Mouse (Mus musculus) mouse trophoblast stem cell (cell line): ENCODE data around the gene Gba2.

Experiments used
- in situ Hi-C, 2 experiments: fragments of 300-500 bp; cut with MseI, MboI; formaldehyde crosslinking; loops; 2 replicates in 1 of 2; 3 replicates in 1 of 2; pipeline ENCODE4 v1.15.1; 2025

Gene Gba2

GRCm38 (mm10) chr4:43581381-43581780, 2.7 kb upstream of the Gba2 start:
- in situ Hi-C loops = no loop called here

DNA sequence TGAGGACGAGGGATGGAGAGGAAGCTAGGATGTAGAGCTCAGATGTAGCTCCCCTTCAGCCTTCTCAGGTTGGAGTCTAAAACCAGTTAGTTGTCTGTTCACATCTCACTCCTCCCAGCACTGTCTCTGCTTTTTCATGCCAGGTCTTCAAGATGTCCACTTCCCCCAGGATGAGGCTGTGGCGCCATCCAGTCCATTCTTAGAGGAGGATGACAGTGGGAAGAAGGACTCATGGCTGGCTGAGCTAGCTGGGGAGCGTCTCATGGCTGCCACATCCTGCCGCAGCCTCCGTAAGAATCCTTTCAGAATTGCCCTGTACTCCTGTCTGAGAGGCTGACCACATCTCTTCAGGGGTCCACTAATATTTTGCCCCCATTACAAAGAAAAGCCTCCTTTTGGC, 2.0 kb upstream of the Gba2 start:
- in situ Hi-C loops = no loop called here

DNA sequence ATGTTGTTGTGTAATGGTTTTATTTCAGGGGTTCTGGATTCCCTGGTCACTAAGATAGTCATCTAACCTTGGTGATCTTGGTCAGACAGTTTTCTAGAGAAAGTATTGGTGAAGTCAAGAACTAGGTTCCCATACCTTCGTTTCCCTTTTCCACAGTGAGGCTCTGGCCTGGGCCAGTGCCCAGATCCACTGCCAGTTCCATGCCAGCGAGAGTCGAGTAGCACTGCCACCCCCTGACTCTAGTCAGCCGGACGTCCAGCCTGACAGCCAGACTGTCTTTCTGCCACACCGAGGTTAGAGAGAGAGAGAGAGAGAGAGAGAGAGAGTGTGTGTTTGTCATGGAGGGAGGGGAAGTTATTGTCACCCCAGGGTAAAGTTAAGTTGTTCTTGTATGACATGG, 1.1 kb upstream of the Gba2 start:
- in situ Hi-C loops = no loop called here

DNA sequence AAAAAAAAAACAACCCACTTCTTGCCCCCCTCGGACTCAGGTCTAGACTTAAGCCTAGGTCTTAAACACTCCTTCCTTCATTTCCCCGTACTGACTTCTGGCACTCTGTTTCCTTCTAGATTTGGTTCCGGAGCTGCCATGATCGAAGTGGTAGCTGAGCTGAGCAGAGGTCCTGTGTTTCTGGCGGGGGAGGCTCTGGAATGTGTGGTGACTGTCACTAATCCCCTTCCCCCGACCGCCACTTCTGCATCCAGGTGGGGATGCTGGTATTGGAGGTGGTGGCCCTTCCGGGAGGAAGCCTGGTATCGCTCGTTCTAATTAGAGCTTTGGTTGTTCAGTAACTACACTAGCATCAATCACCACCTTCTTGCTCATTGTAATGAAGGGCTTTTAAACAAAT, 583 bp upstream of the Gba2 start:
- in situ Hi-C loops = no loop called here

DNA sequence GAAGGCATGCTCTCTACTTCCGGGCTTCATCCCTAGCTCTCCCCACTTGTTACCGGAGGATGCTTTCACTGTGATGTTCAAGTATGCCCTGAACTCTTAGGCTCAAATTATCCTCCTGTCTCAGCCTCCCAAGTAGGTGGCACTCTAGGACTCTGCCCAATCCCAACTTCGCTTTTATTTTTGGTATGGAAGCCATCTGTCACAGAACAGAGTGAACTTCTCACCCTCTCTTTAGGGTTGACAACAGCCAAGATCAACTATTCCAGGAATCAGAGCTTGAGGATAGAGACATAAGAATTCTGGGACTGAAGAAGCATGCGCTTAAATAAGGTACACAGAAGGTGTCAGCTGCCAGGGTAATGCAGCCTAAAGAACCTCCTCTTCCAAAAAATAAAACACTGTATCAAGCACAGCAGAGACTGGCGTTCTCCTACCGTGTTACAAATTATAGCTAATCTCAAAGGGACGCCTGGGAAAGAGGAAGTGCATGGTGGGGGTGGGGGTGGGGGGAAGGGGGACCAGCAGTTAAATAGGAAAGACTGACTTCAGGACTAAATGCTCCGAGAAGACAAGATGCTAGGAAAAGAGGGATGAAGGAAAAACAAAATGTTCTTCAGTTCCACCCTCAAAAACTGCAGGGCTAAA, 1.3 kb downstream of the Gba2 start:
- in situ Hi-C loops = no loop called here

DNA sequence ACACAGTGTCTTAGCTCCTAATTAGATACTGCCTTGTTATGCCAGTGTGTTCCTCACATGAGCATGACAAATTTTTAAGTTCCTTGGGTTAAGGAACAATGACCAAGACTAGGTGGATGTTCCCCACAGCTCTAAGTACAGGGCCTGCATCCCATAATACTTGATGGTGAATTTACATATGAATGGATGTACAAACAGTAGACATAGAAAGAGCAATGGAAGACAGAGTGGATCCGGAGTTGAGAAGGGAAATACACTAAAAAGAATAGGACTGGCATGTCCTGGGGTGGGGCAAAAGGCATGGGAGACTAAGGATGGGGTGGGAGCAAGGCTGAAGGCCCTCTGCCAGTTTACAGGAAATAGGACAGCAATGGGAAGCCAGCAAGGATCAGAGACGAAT, 3.3 kb downstream of the Gba2 start:
- in situ Hi-C loops = no loop called here

- in situ Hi-C loops = no loop called here
Observed at GRCm38 (mm10) chr4:43573561-43573960, 5.1 kb downstream of the Gba2 start.

DNA sequence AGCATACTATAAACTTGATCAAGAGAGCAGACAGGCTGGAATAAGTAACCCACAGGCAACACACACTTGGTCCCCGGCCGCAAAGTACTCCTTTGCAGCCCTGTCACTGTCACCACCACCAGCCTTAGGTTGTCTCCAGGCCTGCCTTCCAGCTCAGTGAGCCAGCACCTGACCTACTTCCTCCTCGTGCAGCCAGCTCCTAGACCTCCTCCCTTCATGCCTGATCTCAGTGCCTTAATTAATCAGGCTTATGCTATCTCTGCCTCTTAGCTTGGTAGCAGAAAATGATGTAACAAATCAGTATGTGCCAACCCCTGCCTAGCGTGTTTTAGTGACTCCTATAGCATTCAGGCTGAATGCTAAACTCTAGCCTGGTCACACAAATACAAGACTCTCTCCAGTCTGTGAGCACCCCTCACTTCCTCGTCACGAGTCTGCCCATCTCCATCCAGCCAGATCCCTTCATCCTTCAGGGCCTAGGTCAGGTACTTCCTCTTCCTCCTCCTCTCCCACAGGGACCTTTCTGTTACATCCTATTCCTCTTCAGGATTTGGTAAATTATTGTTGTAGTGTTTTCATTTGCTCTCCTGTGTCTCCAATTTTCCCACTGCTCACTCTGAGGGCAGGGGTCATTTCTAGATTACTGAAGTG, 7.2 kb downstream of the Gba2 start:
- in situ Hi-C loops = no loop called here

GRCm38 (mm10) chr4:43567140-43567539, 11.5 kb downstream of the Gba2 start:
- in situ Hi-C loops = no loop called here

GRCm38 (mm10) chr4:43564231-43564630, 14.4 kb downstream of the Gba2 start:
- in situ Hi-C loops = no loop called here

DNA sequence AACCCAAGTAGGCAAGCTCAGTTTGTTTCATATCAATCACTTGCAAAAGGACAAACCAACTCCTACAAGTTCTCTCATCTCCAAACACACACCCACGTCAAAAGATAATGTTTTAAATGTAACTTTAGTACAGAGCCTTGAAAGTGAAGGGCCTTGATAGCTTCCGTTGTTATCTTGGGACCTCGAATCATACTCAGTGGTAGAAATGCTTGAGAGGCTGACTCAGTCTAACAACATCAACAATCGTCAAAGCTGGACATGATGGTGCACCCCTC, 15.1 kb downstream of the Gba2 start:
- in situ Hi-C loops = no loop called here

- in situ Hi-C loops = no loop called here
Observed at GRCm38 (mm10) chr4:43562769-43563600, 15.7 kb downstream of the Gba2 start.

- in situ Hi-C loops = no loop called here
Observed at GRCm38 (mm10) chr4:43561997-43562768, 16.5 kb downstream of the Gba2 start, which contains the start of the genes Creb3 and Tln1. TSS of gene Creb3 (plus strand) at chr4:43562332. TSS of gene Tln1 (minus strand) at chr4:43562691.

DNA sequence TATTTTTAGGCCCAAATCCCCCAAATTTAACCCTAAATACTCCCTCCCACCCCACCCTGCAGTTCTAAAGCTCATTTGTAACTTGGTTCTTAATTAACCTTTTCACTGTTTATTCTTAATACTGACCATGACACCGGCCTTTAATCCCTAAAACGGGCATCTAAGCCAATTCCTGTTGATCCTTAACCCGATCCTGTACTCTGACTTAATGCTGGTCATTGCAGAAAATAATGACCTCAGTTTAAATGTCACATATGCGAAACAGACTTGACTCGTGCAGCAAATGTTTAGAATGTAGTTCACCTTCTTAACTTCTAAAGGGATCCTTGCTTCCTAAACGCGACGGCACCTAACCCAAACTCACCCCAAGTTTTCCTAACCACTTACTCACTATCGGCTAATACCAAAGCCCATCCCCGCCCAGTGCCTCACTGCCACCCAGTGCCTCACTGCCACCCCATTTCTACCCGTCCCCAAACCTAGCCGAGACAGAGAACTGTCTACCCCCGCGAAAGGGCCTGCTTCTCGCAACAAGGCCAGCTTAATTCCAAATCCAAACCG, 17.2 kb downstream of the Gba2 start:
- in situ Hi-C loops = no loop called here

DNA sequence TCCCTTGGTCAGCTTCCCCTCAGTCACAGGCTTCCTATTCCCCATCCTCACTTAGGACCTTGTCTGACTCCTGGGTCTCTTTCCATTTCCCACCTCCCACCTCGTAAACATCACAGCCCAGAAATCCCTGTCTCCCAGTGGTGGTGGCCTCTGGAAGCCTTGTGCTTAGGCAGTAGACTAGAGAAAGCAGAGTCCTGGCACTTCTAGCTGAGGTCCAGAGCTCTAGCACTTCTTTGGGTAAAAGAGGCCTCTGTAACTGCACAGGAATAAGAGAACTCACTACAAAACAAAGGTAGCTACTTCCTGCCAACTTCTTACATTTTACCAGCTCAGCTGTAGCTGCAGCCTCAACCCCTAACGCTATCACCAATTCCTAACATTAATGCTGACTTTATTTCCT, 17.7 kb downstream of the Gba2 start:
- in situ Hi-C loops = no loop called here

- in situ Hi-C loops = no loop called here
Observed at GRCm38 (mm10) chr4:43560243-43560611, 18.4 kb downstream of the Gba2 start.

- in situ Hi-C loops = no loop called here
Observed at GRCm38 (mm10) chr4:43559519-43560242, 19.0 kb downstream of the Gba2 start.

DNA sequence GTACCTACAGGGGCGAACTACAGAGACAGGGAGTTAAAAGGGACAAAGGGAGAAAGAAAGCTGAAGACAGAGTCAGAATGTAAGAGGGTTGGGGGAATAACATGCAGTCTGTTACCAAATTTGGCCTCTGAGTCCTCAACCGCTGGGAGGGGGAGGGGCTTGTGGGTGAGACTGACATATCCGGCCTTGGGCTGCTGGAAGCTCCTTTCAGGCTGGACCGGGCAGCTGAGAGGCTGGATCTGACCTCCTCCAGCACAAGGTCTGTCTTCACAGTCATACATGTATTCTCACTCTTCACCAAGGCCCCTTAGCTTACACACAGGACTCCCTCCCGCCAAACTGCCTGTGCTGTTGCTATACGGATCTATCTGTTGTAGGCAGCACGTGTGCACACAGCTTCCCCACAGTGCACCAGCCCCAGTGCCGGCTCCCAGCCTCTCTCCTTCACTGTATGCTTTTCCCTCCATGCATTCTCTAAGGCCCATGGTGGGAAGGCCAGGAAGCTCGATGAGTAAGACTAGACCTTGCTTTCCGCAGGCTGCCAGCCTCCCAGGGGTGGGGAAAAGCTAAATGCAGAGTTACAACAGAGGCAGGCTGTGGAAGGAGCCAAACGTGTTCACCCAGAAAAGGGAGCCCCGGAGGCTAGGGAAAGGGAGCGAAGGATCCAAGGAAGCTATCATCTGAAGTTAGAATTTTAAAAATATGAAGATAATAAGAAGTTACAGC, 19.9 kb downstream of the Gba2 start:
- in situ Hi-C loops = no loop called here

GRCm38 (mm10) chr4:43558028-43558630, 20.5 kb downstream of the Gba2 start:
- in situ Hi-C loops = no loop called here

- in situ Hi-C loops = no loop called here
Observed at GRCm38 (mm10) chr4:43555926-43556325, 22.7 kb downstream of the Gba2 start.
